Mouse (Mus musculus) liver, embryonic 13.5 days (tissue): ENCODE measurements at regions not wholly inside any gene's neighbourhood (a gene's known extent, or its start where the extent isn't known, plus 50 kb on each side); places are given as distances from the start of the nearest gene placed in this dataset.

Experiments used
- ATAC-seq: fragments of 200-750 bp; cut with Nextera tagmentation; 2 replicates; pipeline ENCODE4 v1.8.0; 2017; ENCODE audit warnings: low read depth, mild to moderate bottlenecking, moderate number of reproducible peaks, moderate library complexity
- DNase-seq: peaks from one replicate; pipeline ENCODE4 v3.0.0; 2022
- H3K27ac ChIP-seq: fragments of 300-500 bp; sonication (generic); 2 replicates; pipeline ENCODE4 v1.5.1; 2015; ENCODE audit warnings: moderate library complexity, mild to moderate bottlenecking, inconsistent platforms
- H3K27me3 ChIP-seq: fragments of 300-500 bp; sonication (generic); 2 replicates; pipeline ENCODE4 v1.6.1; 2015; ENCODE audit warnings: mild to moderate bottlenecking, inconsistent platforms
- H3K36me3 ChIP-seq: fragments of 300-500 bp; sonication (generic); 2 replicates; pipeline ENCODE4 v1.6.1; 2015; ENCODE audit warnings: mild to moderate bottlenecking, inconsistent platforms
- H3K4me1 ChIP-seq: fragments of 300-500 bp; sonication (generic); replicated peaks from 2 replicates; pipeline ENCODE4 v1.6.1; 2015; ENCODE audit warnings: inconsistent platforms
- H3K4me2 ChIP-seq: fragments of 300-500 bp; sonication (generic); 2 replicates; pipeline ENCODE4 v1.6.1; 2015; ENCODE audit warnings: inconsistent platforms, mild to moderate bottlenecking, moderate library complexity
- H3K4me3 ChIP-seq: fragments of 300-500 bp; sonication (generic); replicated peaks from 2 replicates; pipeline ENCODE4 v1.5.1; 2015; ENCODE audit warnings: mild to moderate bottlenecking, inconsistent platforms
- H3K9ac ChIP-seq: fragments of 300-500 bp; sonication (generic); 2 replicates; pipeline ENCODE4 v1.6.1; 2015; ENCODE audit warnings: mild to moderate bottlenecking, inconsistent platforms
- H3K9me3 ChIP-seq: fragments of 300-500 bp; sonication (generic); replicated peaks from 2 replicates; pipeline ENCODE4 v1.6.1; 2016; ENCODE audit warnings: inconsistent platforms
- WGBS: fragments of 180-500 bp; shearing (Covaris S2); methylation state at CpG from one replicate; pipeline ENCODE4 v1.1.7; 2015; ENCODE audit not compliant: insufficient replicate concordance; 5-methylcytosine and 5-hydroxymethylcytosine counted together

- peak overlapping the region; percentile 55 for H3K27ac ChIP-seq
- peaks cover 29% of the 10 kb centered on the region for H3K4me1 ChIP-seq
- no peaks in the 10 kb centered on the region for H3K27me3 ChIP-seq
- H3K9ac ChIP-seq = no peak overlapping the region
- H3K4me3 ChIP-seq = no peak overlapping the region
- no peak for DNase-seq
- no peaks in the 10 kb centered on the region for H3K36me3 ChIP-seq
- no peak overlapping the region for H3K4me2 ChIP-seq
- WGBS = 76% methylated on average over 5 of the region's 5 CpGs
- no peaks in the 10 kb centered on the region for H3K9me3 ChIP-seq
- no peak for ATAC-seq
These were observed 542.0 kb downstream of the Plcl1 start for GRCm38 (mm10) chr1:55947618-55948283.

- Histone ChIP-seq H3K4me3 (no peak overlapping the region), H3K9me3 (no peaks in the 10 kb centered on the region), H3K27ac (no peak overlapping the region), H3K27me3 (no peaks in the 10 kb centered on the region), H3K4me2 (no peak overlapping the region), H3K4me1 (peaks cover 29% of the 10 kb centered on the region), H3K36me3 (no peaks in the 10 kb centered on the region), H3K9ac (no peak overlapping the region)
- no peak for ATAC-seq
- 77% methylated on average over 4 of the region's 4 CpGs for WGBS
- no peak for DNase-seq
These were observed 543.9 kb downstream of the Plcl1 start for GRCm38 (mm10) chr1:55949606-55950005.

- WGBS = 67% methylated on average over 11 of the region's 11 CpGs
- H3K9ac ChIP-seq = no peak overlapping the region
- no peaks in the 10 kb centered on the region for H3K9me3 ChIP-seq
- DNase-seq (no peak), ATAC-seq (no peak)
- no peaks in the 10 kb centered on the region for H3K4me1 ChIP-seq
- H3K4me2 ChIP-seq = 0 out of 2 replicates have a peak overlapping the region, but pooled peaks have one; percentile 14
- no peaks in the 10 kb centered on the region for H3K36me3 ChIP-seq
- no peaks in the 10 kb centered on the region for H3K27me3 ChIP-seq
- H3K27ac ChIP-seq = no peak overlapping the region
- no peak overlapping the region for H3K4me3 ChIP-seq
These were observed 552.2 kb downstream of the Plcl1 start for GRCm38 (mm10) chr1:55957804-55958445.

- ATAC-seq (0 out of 2 replicates have a peak, but pooled peaks have one; percentile 48), DNase-seq (peak; percentile 16)
- Histone ChIP-seq H3K27me3 (no peaks in the 10 kb centered on the region), H3K36me3 (no peaks in the 10 kb centered on the region), H3K4me2 (no peak overlapping the region), H3K4me3 (no peak overlapping the region), H3K9ac (no peak overlapping the region), H3K4me1 (no peaks in the 10 kb centered on the region), H3K9me3 (no peaks in the 10 kb centered on the region), H3K27ac (no peak overlapping the region)
- WGBS = 24% methylated on average over 6 of the region's 6 CpGs
These were observed 554.6 kb downstream of the Plcl1 start for GRCm38 (mm10) chr1:55960291-55960690.

- H3K4me1 ChIP-seq = no peaks in the 10 kb centered on the region
- 70% methylated on average over 5 of the region's 5 CpGs for WGBS
- no peak overlapping the region for H3K4me2 ChIP-seq
- H3K27ac ChIP-seq = no peak overlapping the region
- no peak overlapping the region for H3K4me3 ChIP-seq
- no peaks in the 10 kb centered on the region for H3K27me3 ChIP-seq
- no peaks in the 10 kb centered on the region for H3K36me3 ChIP-seq
- H3K9me3 ChIP-seq = no peaks in the 10 kb centered on the region
- no peak overlapping the region for H3K9ac ChIP-seq
- DNase-seq = no peak
- ATAC-seq = no peak
These were observed 558.1 kb downstream of the Plcl1 start for GRCm38 (mm10) chr1:55963867-55964266.

- H3K4me2 ChIP-seq = no peak overlapping the region
- H3K4me1 ChIP-seq = no peaks in the 10 kb centered on the region
- H3K36me3 ChIP-seq = no peaks in the 10 kb centered on the region
- H3K27ac ChIP-seq = no peak overlapping the region
- H3K27me3 ChIP-seq = no peaks in the 10 kb centered on the region
- H3K9ac ChIP-seq = no peak overlapping the region
- no peak for ATAC-seq
- no peak for DNase-seq
- no peaks in the 10 kb centered on the region for H3K9me3 ChIP-seq
- 75% methylated on average over 2 of the region's 2 CpGs for WGBS
- H3K4me3 ChIP-seq = no peak overlapping the region
These were observed 560.6 kb downstream of the Plcl1 start for GRCm38 (mm10) chr1:55966273-55966672.

GRCm38 (mm10) chr1:55967869-55968268, 562.1 kb downstream of the Plcl1 start:
- H3K4me2 ChIP-seq = no peak overlapping the region
- no peaks in the 10 kb centered on the region for H3K36me3 ChIP-seq
- H3K9me3 ChIP-seq = no peaks in the 10 kb centered on the region
- H3K4me1 ChIP-seq = no peaks in the 10 kb centered on the region
- ATAC-seq (no peak), DNase-seq (no peak)
- no peak overlapping the region for H3K9ac ChIP-seq
- no peak overlapping the region for H3K27ac ChIP-seq
- H3K4me3 ChIP-seq = no peak overlapping the region
- WGBS = 70% methylated on average over 7 of the region's 7 CpGs
- H3K27me3 ChIP-seq = no peaks in the 10 kb centered on the region

GRCm38 (mm10) chr1:55977796-55978195, 572.1 kb downstream of the Plcl1 start:
- H3K4me1 ChIP-seq = no peaks in the 10 kb centered on the region
- ATAC-seq (no peak), DNase-seq (no peak)
- H3K36me3 ChIP-seq = no peaks in the 10 kb centered on the region
- 78% methylated on average over 3 of the region's 3 CpGs for WGBS
- H3K4me2 ChIP-seq = no peak overlapping the region
- no peak overlapping the region for H3K4me3 ChIP-seq
- no peaks in the 10 kb centered on the region for H3K27me3 ChIP-seq
- no peak overlapping the region for H3K9ac ChIP-seq
- no peak overlapping the region for H3K27ac ChIP-seq
- H3K9me3 ChIP-seq = no peaks in the 10 kb centered on the region

GRCm38 (mm10) chr1:55983522-55984066, 577.9 kb downstream of the Plcl1 start:
- 57% methylated on average over 5 of the region's 5 CpGs for WGBS
- DNase-seq (no peak), ATAC-seq (no peak)
- Histone ChIP-seq H3K4me3 (no peak overlapping the region), H3K27ac (no peak overlapping the region), H3K9ac (no peak overlapping the region), H3K4me1 (no peaks in the 10 kb centered on the region), H3K36me3 (no peaks in the 10 kb centered on the region), H3K27me3 (no peaks in the 10 kb centered on the region), H3K9me3 (no peaks in the 10 kb centered on the region), H3K4me2 (no peak overlapping the region)

GRCm38 (mm10) chr1:55997074-55997473, 591.4 kb downstream of the Plcl1 start:
- 62% methylated on average over 6 of the region's 6 CpGs for WGBS
- Histone ChIP-seq H3K4me1 (no peaks in the 10 kb centered on the region), H3K9me3 (no peaks in the 10 kb centered on the region), H3K36me3 (no peaks in the 10 kb centered on the region), H3K27ac (no peak overlapping the region), H3K9ac (no peak overlapping the region), H3K27me3 (no peaks in the 10 kb centered on the region), H3K4me2 (no peak overlapping the region), H3K4me3 (no peak overlapping the region)
- ATAC-seq (no peak), DNase-seq (no peak)
